Mouse (Mus musculus): ENCODE measurements around the gene Rxylt1. TPM values are rescaled to one million over a fixed set of nuclear protein-coding genes. Genes with fewer than 3 reads are reported as not detected.

The Rxylt1 gene
- 56.1 and 56.7 TPM in 2 replicates for polyA plus RNA-seq (2015; fragmentation: Nextera tagmentation; extraction: Ambion mirVana)

DNA sequence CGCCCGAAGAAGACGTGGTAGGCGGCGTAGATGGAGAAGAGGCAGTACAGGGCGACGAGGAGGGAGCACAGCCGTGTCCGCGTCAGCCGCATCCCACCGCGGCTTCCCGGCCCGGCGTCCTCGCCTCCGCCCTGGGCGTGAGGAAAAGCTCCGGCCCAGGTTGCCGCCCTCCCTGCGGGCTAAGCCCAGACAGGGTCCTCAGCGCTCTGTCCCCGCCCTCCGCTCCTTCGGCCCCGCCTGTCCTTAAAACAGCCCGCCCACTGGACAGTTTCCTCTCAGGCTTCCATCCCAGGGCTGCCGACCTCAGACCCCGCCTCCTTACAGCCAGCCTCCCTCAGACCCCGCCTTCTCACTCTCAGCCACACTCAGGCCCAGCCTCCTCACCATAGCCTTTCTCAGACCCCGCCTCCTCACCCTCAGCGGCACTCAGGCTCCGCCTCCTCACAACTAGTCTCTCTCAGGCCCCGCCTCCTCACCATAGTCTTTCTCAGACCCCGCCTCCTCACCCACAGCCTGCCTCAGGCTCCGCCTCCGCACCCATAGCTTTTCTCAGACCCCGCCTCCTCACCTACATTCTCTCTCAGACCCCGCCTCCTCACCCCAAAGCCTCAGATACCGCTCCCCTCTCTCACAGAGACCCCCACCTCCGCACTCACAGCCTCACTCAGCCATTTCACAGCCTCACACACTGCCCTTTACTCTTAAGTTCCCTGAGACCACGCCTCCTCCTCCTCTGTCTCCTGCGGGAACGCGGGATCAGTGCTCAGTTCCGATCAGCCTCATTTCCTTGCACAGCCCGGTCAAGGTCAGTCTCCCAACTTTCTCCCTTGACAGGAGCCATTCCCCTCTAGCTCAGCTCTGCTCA lies at the start of gene Rxylt1:
Gene Rxylt1, minus strand, starts transcription at position 392 of the 865 bp plus-strand sequence.

DNA sequence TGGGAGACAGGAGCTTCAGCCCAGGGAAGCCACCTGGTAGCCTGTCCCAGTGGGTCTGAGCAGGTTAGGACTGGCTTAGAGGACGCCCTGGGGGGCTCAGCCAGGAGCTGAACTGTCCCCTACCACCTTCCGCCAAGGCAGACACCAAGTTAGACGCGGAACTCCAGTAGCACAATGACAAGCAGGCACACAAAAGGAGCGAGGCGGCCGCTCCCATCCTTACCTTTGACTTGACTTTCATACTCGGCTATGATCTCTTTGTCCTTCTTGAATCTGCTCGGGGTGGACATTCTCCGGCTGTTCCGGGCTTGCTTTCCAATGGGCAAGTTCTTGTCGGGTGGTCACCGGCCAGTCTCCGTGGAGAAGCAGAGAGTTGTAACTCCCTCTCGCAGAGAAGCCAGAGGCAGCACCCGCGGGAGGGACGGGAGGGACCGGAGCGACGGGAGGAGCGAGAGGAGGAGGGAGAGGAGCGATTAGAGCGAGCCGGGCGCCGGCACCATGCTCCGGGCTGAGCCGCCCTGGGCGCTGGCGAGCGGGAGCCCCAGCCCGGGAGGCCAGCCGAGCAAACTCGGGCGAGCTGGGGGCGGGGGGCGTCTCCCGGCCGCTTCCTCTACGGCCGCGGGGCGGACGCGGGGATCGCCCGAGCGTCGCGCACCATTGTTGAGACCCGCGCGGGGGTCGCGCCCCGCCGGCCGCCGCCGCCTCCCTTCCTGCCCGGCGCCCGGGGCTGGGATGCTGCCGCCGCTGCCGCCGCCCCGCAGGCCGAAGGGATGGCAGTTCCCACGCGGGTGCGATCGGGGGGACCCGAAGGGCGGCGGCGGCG lies 50.1 kb downstream of the Rxylt1 start, which contains the start of gene Srgap1:
Gene Srgap1, minus strand, starts transcription at position 412 of the 823 bp plus-strand sequence.

Other genes with a start within 250 kb of the Rxylt1 start
- 23.0 and 23.5 TPM in 2 replicates for gene Srgap1, start 50.1 kb downstream of the Rxylt1 start, polyA plus RNA-seq (2015; fragmentation: Nextera tagmentation; extraction: Ambion mirVana)